Mouse (Mus musculus) lung, adult 2 months (tissue): ENCODE results near the gene BC003965.

Source experiments
- CTCF ChIP-seq: fragments of 200-500 bp; IDR thresholded peaks from 2 replicates; pipeline ENCODE4 v1.5.1; 2011; ENCODE audit warnings: mild to moderate bottlenecking, low read length, control low read depth; ENCODE audit not compliant: insufficient read depth
- POLR2A ChIP-seq: fragments of 200-500 bp; IDR thresholded peaks from 2 replicates; pipeline ENCODE4 v1.6.1; 2011; ENCODE audit warnings: low read depth, mild to moderate bottlenecking, control low read depth, low read length, borderline replicate concordance; ENCODE audit errors: extremely low read depth

- no peak for TF ChIP-seq CTCF
- TF ChIP-seq POLR2A: no peak
Measured at GRCm38 (mm10) chr17:25230700-25231099, 46.3 kb downstream of the BC003965 start.
